Mouse (Mus musculus): ENCODE measurements at regions not wholly inside any gene's neighbourhood (a gene's known extent, or its start where the extent isn't known, plus 50 kb on each side); places are given as distances from the start of the nearest gene placed in this dataset.

DNA sequence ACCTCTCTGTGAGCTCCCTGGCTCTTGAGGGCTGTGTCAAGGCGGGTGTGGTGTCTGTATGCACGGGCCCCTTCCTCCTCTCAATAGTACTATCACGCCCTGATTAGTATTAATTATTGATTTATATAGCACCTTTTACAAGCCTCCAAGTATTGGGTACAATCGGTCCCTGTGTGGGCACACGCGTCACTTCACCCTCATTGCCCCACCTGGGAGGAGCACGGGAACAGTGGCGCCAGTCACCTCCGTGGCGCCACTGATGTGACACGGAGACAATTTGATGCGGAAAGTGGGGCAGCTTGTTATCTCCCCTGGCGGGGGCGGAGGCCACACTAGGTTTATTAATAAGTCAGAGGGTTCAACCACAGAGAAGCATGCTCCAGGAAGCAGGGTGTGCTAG is 512.2 kb downstream of the Med13l start:
- 95% methylated on average over 14 of the region's 14 CpGs for WGBS

DNA sequence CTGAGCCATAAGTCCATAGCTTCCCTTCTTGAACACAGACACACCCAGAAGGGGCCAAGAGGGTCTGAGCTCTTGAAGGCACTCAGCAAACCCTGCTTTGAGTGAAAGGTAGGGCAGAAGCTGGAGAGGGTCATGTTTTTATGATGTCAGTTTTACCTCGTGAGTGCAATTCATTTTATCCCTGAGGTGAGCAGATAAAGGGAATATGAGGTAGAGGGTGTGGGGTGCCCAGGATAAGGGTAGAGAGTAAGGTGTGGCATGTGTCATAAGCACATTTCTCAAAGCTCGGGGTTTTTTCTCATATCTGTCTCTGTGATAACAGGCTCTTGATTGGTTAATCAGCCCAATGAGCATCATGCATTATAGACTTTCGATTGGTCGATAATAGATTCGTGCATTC is 520.3 kb downstream of the Med13l start:
- H3K4me2 ChIP-seq (replicated peaks), result no peak overlapping the region
- H3K9ac ChIP-seq (replicated peaks), result no peak overlapping the region
- no peak for ATAC-seq (ENCODE audit: low FRiP score, low read depth)
- no peak overlapping the region for H3K4me3 ChIP-seq
- H3K27me3 ChIP-seq, result peaks cover 16% of the 10 kb centered on the region
- no peak overlapping the region for H3K27ac ChIP-seq (replicated peaks)
- H3K36me3 ChIP-seq, result no peaks in the 10 kb centered on the region
- peaks cover 5% of the 10 kb centered on the region for H3K4me1 ChIP-seq
- 88% methylated on average over 5 of the region's 5 CpGs for WGBS
- no peaks in the 10 kb centered on the region for H3K9me3 ChIP-seq

More for the DNA sequence above, 512.2 kb downstream of the Med13l start:
- H3K27me3 ChIP-seq, result no peaks in the 10 kb centered on the region
- no peak overlapping the region for H3K27ac ChIP-seq (replicated peaks)
- ATAC-seq (ENCODE audit: low FRiP score, low read depth), result no peak
- H3K36me3 ChIP-seq, result no peaks in the 10 kb centered on the region
- H3K4me2 ChIP-seq (replicated peaks), result no peak overlapping the region
- no peak overlapping the region for H3K4me3 ChIP-seq
- H3K4me1 ChIP-seq, result no peaks in the 10 kb centered on the region
- H3K9ac ChIP-seq (replicated peaks), result no peak overlapping the region
- H3K9me3 ChIP-seq, result no peaks in the 10 kb centered on the region

DNA sequence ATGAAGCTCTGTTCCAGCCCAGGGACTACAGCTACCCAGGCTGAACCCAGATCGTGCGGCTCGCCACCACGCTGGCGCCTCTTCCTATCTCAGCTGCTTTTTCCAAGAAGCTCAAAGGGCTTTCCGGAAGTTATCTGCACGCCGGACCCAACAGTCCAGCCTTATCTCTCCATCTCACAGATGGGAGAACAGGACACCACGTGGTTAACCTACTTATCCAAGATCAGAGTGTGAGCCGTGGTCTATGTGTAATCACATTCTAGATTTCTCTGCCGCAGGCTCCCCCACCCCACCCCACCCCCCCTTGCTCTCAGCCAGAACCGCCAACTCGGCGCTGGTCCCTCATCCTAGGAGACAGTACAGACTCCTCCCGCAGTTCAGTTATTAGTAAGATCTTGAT is 522.4 kb downstream of the Med13l start:
- no peaks in the 10 kb centered on the region for H3K36me3 ChIP-seq
- 81% methylated on average over 15 of the region's 15 CpGs for WGBS
- ATAC-seq (ENCODE audit: low FRiP score, low read depth), result no peak
- H3K4me2 ChIP-seq (replicated peaks), result no peak overlapping the region
- H3K27me3 ChIP-seq, result peaks cover 38% of the 10 kb centered on the region
- H3K4me3 ChIP-seq, result no peak overlapping the region
- no peak overlapping the region for H3K27ac ChIP-seq (replicated peaks)
- H3K4me1 ChIP-seq, result peaks cover 10% of the 10 kb centered on the region
- no peaks in the 10 kb centered on the region for H3K9me3 ChIP-seq
- H3K9ac ChIP-seq (replicated peaks), result no peak overlapping the region

DNA sequence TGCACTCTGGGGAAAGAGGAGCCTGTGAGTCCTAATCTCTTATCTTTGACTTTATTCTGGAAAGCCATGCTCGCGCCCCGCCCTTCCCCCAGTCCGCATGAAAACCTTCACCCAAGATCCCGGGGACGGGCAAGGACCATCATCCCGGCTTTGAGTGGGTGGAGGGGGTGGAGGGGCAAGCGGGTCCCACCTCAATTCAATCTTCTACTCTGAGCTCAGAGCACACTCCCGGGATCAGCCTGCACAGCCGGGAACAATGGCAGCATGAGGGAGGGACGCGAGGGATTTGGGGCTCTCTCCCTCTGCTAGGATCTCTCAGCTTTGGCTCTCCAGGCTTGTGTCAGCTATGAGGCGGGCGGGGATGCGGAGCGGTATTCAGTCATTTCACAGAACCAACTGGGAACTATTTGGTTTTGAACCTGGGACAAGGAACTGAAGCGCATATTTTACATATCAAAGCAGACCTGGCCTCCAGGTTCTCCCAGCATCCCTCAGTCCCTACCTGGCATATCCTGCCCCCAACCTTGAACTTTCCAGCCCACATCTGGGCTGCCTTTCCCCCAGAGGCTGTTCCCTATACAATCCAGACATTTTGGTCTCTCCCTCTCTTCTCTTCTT is 537.2 kb downstream of the Med13l start:
- H3K4me3 ChIP-seq, result peak overlapping the region; percentile 28
- ATAC-seq (ENCODE audit: low FRiP score, low read depth), result no peak
- H3K4me1 ChIP-seq, result peaks cover 7% of the 10 kb centered on the region; the same call in 1 of the 2 replicates
- H3K36me3 ChIP-seq, result no peaks in the 10 kb centered on the region
- H3K9ac ChIP-seq (replicated peaks), result no peak overlapping the region
- no peaks in the 10 kb centered on the region for H3K9me3 ChIP-seq
- no peak overlapping the region for H3K27ac ChIP-seq (replicated peaks)
- peak overlapping the region; percentile 51 for H3K4me2 ChIP-seq (replicated peaks)
- H3K27me3 ChIP-seq, result peaks cover 19% of the 10 kb centered on the region; the same call in 1 of the 2 replicates
- 4% methylated on average over 17 of the region's 17 CpGs for WGBS

DNA sequence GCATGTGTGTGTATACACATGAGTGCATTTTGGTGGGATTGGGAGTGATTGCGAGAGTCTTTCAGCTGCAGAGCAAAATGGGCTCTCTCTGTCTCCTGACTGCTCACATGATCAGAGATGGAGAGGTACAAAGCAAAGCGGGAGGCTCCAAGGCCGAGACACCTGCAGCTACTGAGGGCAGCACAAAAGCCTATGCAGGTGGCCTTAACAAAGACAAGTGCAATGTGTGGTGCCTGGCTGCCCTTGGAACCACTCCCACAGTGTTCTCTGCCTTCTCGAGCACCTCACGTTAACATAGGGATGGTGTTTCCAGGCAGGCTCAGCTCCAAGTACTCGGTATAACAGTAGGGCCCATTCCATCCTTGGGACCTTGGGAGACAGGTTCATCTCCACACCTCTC is 539.3 kb downstream of the Med13l start:
- Histone ChIP-seq H3K4me3 (no peak overlapping the region), H3K4me2 (replicated peaks) (no peak overlapping the region), H3K27ac (replicated peaks) (no peak overlapping the region), H3K36me3 (no peaks in the 10 kb centered on the region), H3K9me3 (no peaks in the 10 kb centered on the region), H3K27me3 (peaks cover 11% of the 10 kb centered on the region; the same call in 1 of the 2 replicates), H3K4me1 (peaks cover 7% of the 10 kb centered on the region; the same call in 1 of the 2 replicates), H3K9ac (replicated peaks) (no peak overlapping the region)
- 76% methylated on average over 6 of the region's 6 CpGs for WGBS
- ATAC-seq (ENCODE audit: low FRiP score, low read depth), result no peak

DNA sequence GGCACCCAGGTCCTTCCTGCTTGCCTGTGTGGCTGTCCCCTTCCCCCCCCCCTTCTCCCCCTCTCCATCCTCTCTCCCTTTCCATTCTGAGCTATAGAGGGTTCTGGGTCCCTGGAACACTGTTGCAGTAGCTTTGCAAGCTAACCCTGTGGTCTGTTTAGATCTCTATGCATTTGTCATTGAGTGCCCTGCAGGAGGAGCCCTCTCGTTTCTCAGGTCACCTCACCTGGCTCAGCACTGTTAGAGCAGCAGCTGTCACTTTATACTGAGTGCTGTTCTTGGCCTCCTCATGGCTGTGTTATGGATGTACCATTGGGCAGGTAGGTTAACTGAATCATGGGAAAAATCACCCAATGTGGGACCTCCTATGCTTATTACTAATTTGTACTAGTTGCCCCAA is 543.0 kb downstream of the Med13l start:
- H3K27me3 ChIP-seq, result peaks cover 10% of the 10 kb centered on the region; the same call in 1 of the 2 replicates
- no peak overlapping the region for H3K4me2 ChIP-seq (replicated peaks)
- no peak for ATAC-seq (ENCODE audit: low FRiP score, low read depth)
- H3K36me3 ChIP-seq, result no peaks in the 10 kb centered on the region
- no peak overlapping the region for H3K9ac ChIP-seq (replicated peaks)
- no peak overlapping the region for H3K27ac ChIP-seq (replicated peaks)
- 79% methylated on average over 1 of the region's 1 CpGs for WGBS
- H3K9me3 ChIP-seq, result no peaks in the 10 kb centered on the region
- H3K4me1 ChIP-seq, result no peaks in the 10 kb centered on the region
- no peak overlapping the region for H3K4me3 ChIP-seq

DNA sequence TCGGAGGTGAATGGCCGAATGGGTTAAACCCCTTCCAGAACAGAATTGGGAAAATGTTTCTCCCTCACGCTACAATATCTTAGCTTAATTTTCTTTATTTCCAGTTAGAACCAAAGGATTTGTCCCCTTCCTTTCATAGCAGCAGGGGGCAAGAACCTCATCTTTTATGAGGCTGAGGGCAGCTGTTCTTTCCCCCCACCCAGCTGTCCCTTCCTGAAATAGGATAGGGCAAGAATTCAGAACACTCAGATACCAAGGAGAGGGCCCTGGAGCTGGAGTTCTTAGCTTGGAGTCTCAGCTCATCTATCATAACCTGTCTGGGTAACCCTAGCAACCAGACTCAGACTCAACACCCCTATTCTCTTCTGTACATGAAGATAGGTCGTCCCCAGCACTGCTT is 547.4 kb downstream of the Med13l start:
- no peak overlapping the region for H3K9ac ChIP-seq (replicated peaks)
- H3K36me3 ChIP-seq, result no peaks in the 10 kb centered on the region
- H3K27me3 ChIP-seq, result 0 out of 2 replicates have a peak, but pooled peaks cover 4% of the 10 kb centered on the region
- ATAC-seq (ENCODE audit: low FRiP score, low read depth), result no peak
- H3K9me3 ChIP-seq, result no peaks in the 10 kb centered on the region
- H3K4me3 ChIP-seq, result no peak overlapping the region
- H3K4me2 ChIP-seq (replicated peaks), result no peak overlapping the region
- H3K27ac ChIP-seq (replicated peaks), result no peak overlapping the region
- WGBS, result 85% methylated on average over 4 of the region's 4 CpGs
- H3K4me1 ChIP-seq, result no peaks in the 10 kb centered on the region

DNA sequence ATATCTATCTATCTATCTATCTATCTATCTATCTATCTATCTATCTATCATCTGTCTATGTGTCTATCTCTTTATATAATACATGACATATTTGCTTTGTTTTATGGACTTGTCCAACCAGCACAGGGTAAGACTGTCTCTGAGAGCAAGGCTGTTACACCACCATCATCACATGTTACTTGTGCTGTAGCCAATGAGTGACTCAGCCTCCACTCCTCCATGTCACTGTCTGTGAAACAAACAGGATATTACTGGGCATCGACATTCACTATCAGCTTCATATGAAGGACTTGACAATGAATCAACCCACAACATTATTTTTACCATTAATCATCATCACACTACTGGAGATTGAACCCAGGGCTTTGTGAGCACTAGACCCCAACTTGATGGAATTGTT is 549.0 kb downstream of the Med13l start:
- H3K27me3 ChIP-seq, result 0 out of 2 replicates have a peak, but pooled peaks cover 4% of the 10 kb centered on the region
- no peak overlapping the region for H3K9ac ChIP-seq (replicated peaks)
- no peak for ATAC-seq (ENCODE audit: low FRiP score, low read depth)
- no peaks in the 10 kb centered on the region for H3K9me3 ChIP-seq
- no peaks in the 10 kb centered on the region for H3K36me3 ChIP-seq
- 90% methylated on average over 1 of the region's 1 CpGs for WGBS
- H3K4me3 ChIP-seq, result no peak overlapping the region
- H3K27ac ChIP-seq (replicated peaks), result no peak overlapping the region
- H3K4me2 ChIP-seq (replicated peaks), result no peak overlapping the region
- peaks cover 4% of the 10 kb centered on the region for H3K4me1 ChIP-seq

DNA sequence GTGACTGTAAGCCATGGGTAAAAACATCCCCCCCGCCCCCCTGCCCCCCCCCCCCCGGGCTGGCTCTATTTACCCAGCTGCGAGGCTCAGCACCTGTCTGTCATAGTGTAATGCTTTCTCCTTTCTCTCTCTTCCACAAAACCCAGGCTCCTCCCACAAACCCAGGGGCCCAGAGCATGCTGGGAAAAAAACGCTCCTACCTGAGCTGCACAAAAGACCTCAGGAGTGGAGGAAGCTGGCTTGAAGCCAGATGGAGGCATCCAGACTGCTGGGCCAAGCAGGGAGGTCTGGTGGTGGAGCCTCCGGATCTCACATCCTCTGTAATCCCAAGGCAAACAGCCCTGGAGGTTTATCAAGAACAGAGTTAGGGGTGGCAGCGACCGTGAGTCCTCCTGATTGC is 553.6 kb downstream of the Med13l start:
- no peaks in the 10 kb centered on the region for H3K27me3 ChIP-seq
- H3K4me3 ChIP-seq, result no peak overlapping the region
- ATAC-seq (ENCODE audit: low FRiP score, low read depth), result no peak
- no peak overlapping the region for H3K27ac ChIP-seq (replicated peaks)
- WGBS, result 42% methylated on average over 4 of the region's 7 CpGs
- H3K4me2 ChIP-seq (replicated peaks), result no peak overlapping the region
- no peaks in the 10 kb centered on the region for H3K36me3 ChIP-seq
- no peak overlapping the region for H3K9ac ChIP-seq (replicated peaks)
- peaks cover 4% of the 10 kb centered on the region for H3K4me1 ChIP-seq
- no peaks in the 10 kb centered on the region for H3K9me3 ChIP-seq

DNA sequence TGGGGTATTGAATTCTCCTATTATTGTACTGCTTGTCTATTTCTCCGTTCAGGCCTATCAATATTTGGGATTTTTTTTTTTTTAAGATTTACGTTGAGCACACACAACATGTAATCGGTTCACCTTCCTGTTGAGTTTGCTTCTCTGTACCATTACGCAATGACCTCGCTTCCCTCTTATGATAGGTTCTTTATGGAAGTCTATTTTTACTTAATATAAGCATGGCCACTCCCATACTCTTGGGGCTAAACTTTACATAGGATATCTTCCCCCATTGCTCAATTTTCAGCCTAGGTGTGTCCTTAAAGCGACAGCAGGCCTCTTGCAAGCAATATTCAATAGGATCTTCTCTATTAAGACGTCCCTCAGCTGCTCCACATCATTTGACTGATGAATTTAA is 544.7 kb upstream of the Tbx3 start:
- H3K4me2 ChIP-seq (replicated peaks), result no peak overlapping the region
- no peak overlapping the region for H3K4me3 ChIP-seq
- no peaks in the 10 kb centered on the region for H3K36me3 ChIP-seq
- no peaks in the 10 kb centered on the region for H3K4me1 ChIP-seq
- no peak overlapping the region for H3K27ac ChIP-seq (replicated peaks)
- H3K9me3 ChIP-seq, result no peaks in the 10 kb centered on the region
- H3K9ac ChIP-seq (replicated peaks), result no peak overlapping the region
- 93% methylated on average over 7 of the region's 7 CpGs for WGBS
- no peak for ATAC-seq (ENCODE audit: low FRiP score, low read depth)
- H3K27me3 ChIP-seq, result no peaks in the 10 kb centered on the region

DNA sequence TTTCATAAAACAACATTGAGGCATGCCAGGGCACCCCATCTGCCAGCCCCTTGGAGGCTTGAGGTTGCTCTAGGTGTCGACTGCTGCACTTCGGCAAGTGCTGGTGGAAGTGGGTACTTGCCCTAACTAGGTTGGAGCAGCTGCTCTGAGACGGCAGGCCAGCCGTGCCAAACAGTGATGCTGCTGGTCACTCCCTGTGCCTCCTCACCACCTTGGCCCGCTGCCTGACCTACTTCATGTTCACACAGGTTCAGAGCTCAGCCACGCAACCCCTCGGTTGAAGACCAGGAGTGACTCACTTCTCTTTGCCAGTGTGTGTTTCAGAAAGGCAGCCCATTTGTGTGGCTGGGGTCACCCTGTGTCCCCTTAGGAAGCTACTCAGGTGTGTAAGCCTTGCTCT is 540.3 kb upstream of the Tbx3 start:
- H3K4me2 ChIP-seq (replicated peaks), result no peak overlapping the region
- no peaks in the 10 kb centered on the region for H3K27me3 ChIP-seq
- ATAC-seq (ENCODE audit: low FRiP score, low read depth), result no peak
- 96% methylated on average over 7 of the region's 7 CpGs for WGBS
- H3K4me3 ChIP-seq, result no peak overlapping the region
- H3K27ac ChIP-seq (replicated peaks), result no peak overlapping the region
- no peaks in the 10 kb centered on the region for H3K9me3 ChIP-seq
- no peaks in the 10 kb centered on the region for H3K4me1 ChIP-seq
- H3K9ac ChIP-seq (replicated peaks), result no peak overlapping the region
- H3K36me3 ChIP-seq, result no peaks in the 10 kb centered on the region

DNA sequence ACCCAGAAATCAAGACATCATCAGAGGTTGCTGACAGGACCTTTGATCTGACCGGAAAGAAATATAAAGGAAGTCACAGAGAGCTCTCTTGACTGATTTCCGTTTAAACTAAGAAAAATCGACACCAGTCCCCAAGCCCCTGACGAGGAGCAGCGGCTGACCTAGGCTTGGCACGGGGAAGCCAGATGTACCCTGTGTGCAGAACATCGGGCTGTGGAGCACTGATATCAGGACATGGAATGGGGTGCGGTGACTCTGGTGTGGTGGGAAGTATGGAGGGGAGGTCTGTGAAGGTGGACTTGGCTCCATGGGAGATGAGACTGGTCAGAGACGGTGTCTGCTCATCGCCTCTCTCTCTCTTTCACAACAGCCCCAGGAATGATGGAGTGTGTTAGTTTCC is 539.0 kb upstream of the Tbx3 start:
- no peak for ATAC-seq (ENCODE audit: low FRiP score, low read depth)
- no peak overlapping the region for H3K9ac ChIP-seq (replicated peaks)
- WGBS, result 72% methylated on average over 10 of the region's 10 CpGs
- no peak overlapping the region for H3K27ac ChIP-seq (replicated peaks)
- no peaks in the 10 kb centered on the region for H3K9me3 ChIP-seq
- H3K4me1 ChIP-seq, result no peaks in the 10 kb centered on the region
- H3K27me3 ChIP-seq, result no peaks in the 10 kb centered on the region
- H3K4me3 ChIP-seq, result no peak overlapping the region
- no peak overlapping the region for H3K4me2 ChIP-seq (replicated peaks)
- H3K36me3 ChIP-seq, result no peaks in the 10 kb centered on the region

DNA sequence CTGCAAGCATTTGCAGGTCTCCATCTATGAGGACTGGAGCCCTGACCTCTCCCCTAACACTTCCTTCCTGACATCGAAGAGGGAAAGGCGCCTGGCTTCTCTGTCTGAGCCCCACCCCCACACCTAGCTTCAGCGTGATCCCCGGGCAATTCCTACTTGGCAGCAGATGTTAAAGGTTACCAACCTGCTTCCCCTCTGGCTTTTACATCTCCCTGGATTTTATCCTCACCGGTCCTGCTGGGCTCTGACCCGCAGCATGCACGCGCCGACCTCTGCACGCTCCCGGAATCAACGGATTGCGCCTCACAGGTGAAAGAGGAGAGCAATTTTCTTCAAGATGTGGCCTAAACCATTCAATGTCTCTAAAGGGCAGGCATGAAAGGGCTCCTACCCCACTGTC is 537.1 kb upstream of the Tbx3 start:
- Histone ChIP-seq H3K9ac (replicated peaks) (no peak overlapping the region), H3K4me3 (no peak overlapping the region), H3K27me3 (0 out of 2 replicates have a peak, but pooled peaks cover 6% of the 10 kb centered on the region), H3K4me1 (no peaks in the 10 kb centered on the region), H3K27ac (replicated peaks) (no peak overlapping the region), H3K9me3 (no peaks in the 10 kb centered on the region), H3K36me3 (no peaks in the 10 kb centered on the region), H3K4me2 (replicated peaks) (no peak overlapping the region)
- no peak for ATAC-seq (ENCODE audit: low FRiP score, low read depth)
- 51% methylated on average over 13 of the region's 13 CpGs for WGBS

Measured in midbrain, embryonic 12.5 days (tissue).